Mouse (Mus musculus): Measurements from ENCODE around the gene Slc35a2. TPM values are rescaled to one million over a fixed set of nuclear protein-coding genes. Genes with fewer than 3 reads are reported as not detected.
A peak's percentile ranks its signal among the peaks of the same experiment; 100 is the strongest.
"Not testable (repeated sequence)": the region's sequence is repeated elsewhere in the genome, so short reads cannot be mapped to it uniquely, and the experiment has no call there.

The Slc35a2 gene
- total RNA-seq, 2 experiments from 2014 or later, result 45.9 to 52.7 TPM

DNA sequence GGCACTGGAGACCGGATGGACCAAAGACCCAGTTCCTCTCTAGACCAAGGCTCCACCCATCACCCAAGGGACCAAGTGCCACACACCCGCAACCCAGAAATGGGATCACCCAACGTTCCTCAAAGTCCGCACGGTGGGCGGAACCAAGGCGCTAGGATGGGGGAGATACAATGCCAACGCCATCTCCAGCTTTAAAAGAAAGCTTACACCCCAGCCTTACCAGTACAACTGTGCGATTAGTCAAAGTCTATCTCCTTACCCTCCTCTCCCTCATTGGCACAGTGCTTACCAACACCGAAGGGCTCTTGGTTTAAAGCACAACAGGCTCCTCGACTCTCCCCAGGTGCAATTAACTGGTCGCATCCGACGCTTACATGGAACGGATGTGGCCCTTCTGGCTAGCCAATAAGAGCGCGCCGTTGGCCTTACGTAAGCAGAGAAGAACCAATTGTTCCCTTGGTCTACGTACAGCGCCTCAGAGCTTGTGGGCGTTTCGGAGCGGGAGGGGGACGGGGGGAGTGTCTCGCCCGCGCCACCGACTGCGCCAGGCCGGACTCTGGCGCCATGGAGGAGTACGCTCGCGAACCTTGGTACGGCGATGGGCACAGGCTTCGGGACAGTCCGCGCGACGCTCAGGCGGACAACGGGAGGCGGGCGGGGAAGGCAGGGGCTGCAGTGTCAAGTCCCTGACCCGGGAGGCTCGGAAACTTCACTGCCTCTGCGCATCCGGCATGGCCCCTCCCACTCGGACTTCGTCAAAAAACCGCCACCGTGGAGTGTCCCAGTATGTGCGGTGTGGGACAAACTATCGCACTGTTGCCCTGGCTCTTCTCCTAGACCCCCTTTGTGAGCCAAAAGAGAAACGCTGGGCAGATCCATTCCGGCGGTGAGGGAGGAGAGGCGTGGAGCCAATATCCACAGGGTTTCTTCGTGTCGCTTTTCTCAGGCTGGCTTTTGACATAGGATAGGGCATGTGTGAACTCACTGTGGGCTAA lies 15.3 kb downstream of the Slc35a2 start, which contains the start of the genes Pqbp1 and Timm17b:
Gene Pqbp1, minus strand, starts transcription at position 390 of the 995 bp plus-strand sequence.
Gene Timm17b, plus strand, starts transcription at position 478 of the 995 bp plus-strand sequence.
- peak; percentile 83 to 91 for DNase-seq (ENCODE audit: low spot score in 2 of 2)

DNA sequence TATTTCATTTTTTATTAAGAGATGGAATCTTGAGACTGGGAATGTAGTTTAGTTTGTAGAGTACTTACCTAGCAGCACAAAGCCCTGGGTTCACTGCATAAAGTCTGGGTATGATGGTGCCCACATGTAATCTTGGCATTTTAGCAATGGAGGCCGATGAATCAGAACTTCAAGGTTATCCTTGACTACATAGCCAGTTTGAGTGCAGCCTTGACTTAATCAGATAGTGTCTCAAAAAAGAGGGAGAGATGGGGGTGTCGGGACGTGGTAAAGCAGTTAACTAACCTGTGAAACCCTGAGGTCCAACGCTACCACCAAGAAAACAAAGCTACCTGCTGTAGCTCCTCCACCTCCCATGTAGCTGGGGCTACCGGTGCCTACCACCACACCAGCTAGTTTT lies 20.6 kb downstream of the Slc35a2 start:
- DNase-seq (ENCODE audit: low spot score in 2 of 2), result no peak

DNA sequence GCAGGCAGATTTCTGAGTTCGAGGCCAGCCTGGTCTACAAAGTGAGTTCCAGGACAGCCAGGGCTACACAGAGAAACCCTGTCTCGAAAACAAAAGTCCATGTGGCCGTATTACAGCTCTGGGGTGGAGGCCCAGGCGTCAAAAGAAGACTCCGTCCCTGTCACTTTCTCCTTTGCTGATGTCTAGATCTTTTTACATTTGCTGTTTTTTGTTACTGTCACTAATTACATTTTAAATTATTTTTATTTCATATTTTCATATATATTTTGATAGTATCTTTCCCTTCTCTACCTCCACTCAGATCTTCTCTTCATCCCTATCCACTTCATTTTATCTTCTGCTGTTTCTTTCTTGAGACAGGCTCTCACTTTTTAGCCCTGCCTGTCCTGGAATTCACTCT lies 23.9 kb downstream of the Slc35a2 start, which contains the start of gene Gm10491:
Gene Gm10491, minus strand, starts transcription at position 101 of the 400 bp plus-strand sequence.
- no peak for DNase-seq (ENCODE audit: low spot score in 2 of 2)

DNA sequence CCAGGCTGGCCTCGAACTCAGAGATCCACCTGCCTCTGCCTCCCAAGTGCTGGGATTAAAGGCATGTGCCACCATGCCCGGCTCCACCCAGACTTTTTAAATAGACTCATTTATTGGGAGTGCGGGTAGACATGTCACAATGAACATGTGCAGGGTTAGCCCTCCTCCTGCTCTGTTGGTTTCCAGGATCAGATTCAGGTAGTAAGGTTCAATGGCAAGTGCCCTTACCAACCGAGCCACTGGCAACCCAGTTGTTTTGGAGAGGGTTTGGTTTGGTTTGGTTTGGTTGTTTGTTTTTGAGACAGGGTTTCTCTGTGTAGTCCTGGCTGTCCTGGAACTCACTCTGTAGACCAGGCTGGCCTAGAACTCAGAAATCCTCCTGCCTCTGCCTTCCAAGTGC lies 25.4 kb downstream of the Slc35a2 start, which contains the start of gene Gm10490:
Gene Gm10490, plus strand, starts transcription at position 301 of the 400 bp plus-strand sequence.
- not testable (repeated sequence) for DNase-seq (ENCODE audit: low spot score in 2 of 2)

DNA sequence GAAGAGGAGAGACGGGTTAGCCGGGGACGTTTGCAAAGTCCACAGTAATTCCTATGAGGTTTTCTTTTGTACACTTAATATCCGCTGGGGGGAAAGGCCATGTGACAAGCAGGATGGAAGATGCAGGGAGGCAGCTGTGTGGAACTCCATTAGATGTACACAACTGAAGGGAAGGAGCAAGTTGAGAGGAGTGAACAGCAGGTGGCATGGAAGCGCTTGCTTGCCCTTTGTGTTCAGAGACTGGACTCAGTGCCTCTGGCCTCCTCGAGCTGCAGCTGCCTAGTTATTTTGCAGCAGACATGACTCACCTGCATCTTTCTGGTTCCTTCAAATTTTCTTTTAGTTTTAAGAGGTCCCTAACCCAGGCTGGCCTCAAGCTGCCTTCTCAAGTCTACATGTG lies 26.6 kb downstream of the Slc35a2 start:
- no peak for DNase-seq (ENCODE audit: low spot score in 2 of 2)

DNA sequence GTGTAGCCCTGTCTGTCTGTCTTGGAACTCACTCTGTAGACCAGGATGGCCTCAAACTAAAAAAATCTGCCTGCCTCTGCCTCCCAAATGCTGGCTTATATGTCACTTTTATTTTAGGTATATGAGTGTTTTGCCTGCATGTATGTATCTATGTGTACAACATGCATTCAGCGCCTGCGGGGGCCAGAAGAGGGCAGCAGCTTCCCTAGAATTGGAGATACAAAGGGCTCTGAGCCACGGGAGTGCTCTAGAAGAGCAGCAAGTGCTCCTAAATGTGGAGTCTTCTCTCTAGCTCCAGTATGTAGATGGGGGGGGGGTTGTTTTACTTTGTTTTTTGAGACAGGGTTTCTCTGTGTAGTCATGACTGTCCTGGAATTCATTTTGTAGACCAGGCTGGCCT lies 31.8 kb downstream of the Slc35a2 start:
- DNase-seq (ENCODE audit: low spot score in 2 of 2), result not testable (repeated sequence)

DNA sequence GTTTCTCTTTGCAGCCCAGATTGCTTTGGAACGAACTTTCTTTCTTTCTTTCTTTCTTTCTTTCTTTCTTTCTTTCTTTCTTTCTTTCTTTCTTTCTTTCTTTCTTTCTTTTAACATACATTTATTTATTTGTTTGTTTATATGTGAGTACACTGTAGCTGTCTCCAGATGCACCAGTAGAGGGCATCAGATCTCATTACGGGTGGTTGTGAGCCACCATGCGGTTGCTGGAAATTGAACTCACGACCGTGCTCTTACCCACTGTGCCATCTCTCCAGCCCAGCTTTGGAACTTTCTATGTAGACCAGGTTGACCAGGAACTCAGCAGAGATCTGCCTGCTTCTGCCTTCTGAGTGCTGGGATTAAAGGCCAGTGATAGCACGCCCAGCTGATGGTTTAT lies 34.1 kb downstream of the Slc35a2 start:
- not testable (repeated sequence) for DNase-seq (ENCODE audit: low spot score in 2 of 2)

DNA sequence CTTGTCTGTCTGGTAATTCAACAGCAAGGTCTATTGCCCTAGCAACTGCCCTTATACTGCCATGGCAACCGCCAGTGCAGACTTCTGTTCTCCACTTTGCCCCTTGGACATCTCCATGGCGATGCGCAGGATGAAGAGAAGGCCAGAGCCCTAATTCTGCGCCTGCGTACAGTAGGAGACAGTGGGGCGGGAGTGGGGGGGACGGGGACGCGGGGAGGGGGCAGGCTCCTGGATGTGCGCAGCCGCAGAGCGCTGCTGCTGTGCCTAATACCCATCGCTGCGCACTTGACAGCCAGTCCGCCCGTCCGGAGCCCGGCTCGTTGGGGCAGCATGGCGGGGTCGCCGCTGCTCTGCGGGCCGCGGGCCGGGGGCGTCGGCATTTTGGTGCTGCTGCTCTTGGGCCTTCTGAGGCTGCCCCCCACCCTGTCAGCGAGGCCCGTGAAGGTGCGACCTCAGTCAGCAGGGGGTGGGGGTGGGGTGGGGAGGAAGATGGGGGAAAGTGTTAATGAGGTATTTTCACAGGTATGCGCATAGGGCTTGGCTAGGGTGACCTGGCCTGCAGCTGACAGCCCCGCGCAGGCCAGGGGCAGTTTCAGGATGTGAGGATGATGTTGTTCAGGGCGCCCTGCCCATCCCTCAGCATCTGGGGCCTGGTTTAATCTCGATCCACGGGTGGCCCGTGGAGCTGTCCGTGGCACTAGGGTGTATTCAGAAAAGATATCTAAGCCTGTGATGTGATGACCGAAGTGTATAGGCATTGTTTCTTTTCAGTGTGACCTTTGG lies 36.0 kb downstream of the Slc35a2 start, which contains the start of gene Pcsk1n:
Gene Pcsk1n, plus strand, starts transcription at position 222 of the 783 bp plus-strand sequence.
- DNase-seq (ENCODE audit: low spot score in 2 of 2), result peak; percentile 54 to 59

DNA sequence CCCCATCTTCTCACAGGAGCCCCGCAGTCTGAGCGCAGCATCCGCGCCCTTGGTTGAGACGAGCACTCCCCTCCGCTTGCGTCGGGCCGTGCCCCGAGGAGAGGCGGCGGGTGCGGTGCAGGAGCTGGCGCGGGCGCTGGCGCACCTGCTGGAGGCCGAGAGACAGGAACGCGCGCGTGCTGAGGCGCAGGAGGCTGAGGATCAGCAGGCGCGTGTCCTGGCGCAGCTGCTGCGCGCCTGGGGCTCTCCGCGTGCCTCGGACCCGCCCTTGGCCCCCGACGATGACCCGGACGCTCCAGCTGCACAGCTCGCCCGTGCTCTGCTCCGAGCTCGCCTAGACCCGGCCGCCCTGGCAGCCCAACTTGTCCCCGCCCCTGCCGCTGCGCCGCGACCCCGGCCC lies 38.2 kb downstream of the Slc35a2 start:
- DNase-seq (ENCODE audit: low spot score in 2 of 2), result no peak

DNA sequence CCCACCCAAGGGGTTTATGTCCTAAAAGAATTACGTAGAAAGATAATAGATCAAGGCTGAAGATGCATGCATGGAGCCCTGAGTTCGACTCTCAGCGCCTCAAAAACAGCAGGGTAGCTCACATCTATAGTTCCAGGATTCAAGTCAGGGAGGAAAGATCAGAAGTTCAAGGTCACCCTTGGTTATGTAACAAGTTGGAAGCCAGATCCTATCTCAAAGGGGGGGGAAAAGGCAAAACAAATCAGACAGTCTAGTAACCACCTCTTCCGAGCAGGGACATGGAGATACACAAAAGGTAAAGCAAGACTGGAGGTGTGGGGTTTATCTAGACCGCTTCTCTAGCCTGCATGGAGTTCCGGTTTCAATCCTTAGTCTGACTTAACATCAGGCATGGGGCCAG lies 42.4 kb downstream of the Slc35a2 start:
- no peak for DNase-seq (ENCODE audit: low spot score in 2 of 2)

DNA sequence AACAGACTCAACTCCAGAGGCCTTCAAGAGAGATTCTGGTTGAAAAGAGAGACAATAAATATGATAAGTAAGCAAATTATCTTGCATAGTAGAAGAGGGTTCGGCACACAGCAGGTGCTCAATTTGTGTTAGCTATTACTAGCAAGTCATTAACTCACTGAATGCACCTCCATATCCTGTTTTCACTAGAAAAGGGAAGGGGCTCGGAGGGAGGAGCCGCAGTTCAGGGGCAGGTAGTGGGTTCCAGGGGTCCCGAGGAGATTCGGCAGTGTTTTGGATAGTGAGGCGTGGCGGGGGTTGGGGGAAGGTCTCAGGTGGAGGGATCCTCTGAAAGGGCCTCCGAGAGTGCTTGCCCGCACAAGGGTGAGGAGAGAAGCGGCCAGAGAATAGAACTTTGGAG lies 43.3 kb downstream of the Slc35a2 start:
- DNase-seq (ENCODE audit: low spot score in 2 of 2), result no peak

DNA sequence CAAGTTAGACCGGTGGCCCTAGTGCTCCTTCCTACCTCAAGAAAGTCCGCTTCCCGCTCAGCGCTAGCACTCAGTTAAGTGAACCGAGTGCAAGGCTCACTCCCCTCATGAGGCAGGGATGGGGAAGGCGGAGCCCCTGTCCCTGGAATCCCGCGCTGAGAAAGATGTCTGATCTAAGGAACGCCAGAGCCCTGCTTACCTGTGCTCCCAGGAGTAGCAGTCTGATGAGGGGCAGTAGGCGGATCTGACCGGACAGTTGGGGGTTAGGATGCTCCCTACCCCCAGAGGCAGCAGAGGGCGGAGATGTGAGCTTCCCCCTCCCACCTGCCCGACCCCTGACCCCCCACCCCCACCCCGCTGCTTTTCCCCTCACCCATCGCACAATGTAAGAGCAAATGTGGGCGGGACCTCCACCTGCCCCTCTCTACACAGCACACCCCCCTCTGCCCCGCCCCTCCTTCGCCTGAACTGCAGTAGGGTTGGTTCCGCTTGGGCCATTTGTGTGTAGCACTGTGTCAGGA lies 44.5 kb downstream of the Slc35a2 start, which contains the start of gene Eras:
Gene Eras, minus strand, starts transcription at position 338 of the 521 bp plus-strand sequence.
- no peak for DNase-seq (ENCODE audit: low spot score in 2 of 2)

DNA sequence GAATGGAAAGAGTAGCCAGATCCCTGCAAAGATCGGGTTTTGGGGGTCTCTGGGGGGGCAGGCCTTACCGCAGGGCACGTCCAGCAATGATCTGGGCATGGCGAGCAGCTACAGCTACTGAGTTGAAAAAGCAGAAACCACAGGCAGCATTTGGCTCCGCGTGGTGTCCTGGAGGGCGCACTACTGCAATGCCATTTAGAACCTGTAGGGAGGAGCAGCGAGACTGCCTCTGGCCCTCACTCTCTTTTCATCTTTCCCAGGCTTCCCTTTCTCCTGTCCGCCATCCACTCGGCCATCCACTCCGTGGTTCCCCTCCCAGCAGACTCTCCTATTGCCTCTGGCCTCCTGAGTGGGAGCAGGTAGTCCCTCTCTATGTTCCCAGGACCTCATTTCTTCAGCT lies 53.0 kb downstream of the Slc35a2 start:
- DNase-seq (ENCODE audit: low spot score in 2 of 2), result no peak

DNA sequence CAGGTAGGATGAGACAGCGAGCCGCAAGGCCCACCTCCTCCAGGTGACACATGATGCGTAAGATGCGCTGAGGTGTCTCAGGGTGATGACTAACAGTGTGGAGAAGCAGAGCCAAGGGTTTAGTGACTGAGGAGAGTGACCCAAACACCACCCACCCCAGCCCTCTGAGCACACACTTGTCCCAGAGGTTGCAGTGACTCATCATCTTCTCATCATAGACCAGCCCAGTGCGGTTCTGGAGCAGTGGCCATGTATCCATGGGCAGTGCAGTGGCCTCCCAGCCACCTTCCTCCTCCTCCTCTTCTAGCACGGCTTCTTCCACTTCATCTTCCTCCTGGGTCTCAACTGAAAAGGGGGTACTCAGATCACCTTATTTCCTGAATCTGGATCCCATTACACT lies 53.8 kb downstream of the Slc35a2 start:
- DNase-seq (ENCODE audit: low spot score in 2 of 2), result no peak

Other genes with a start within 250 kb of the Slc35a2 start
- 1,000 to 10,000 TPM; 1,862 to 1,901 TPM for gene Syp, start 245.6 kb upstream of the Slc35a2 start, total RNA-seq (2021)
- 1 to 10 TPM; 1.5 to 1.6 TPM for gene Prickle3, start 226.8 kb upstream of the Slc35a2 start, total RNA-seq (2021)
- gene Plp2, start 212.6 kb upstream of the Slc35a2 start, total RNA-seq (2021), result 1 to 10 TPM; 7.0 to 9.6 TPM
- under 1 TPM; 0.25 to 0.31 TPM for gene Magix, start 202.8 kb upstream of the Slc35a2 start, total RNA-seq (2021)
- gene Gpkow, start 186.9 kb upstream of the Slc35a2 start, total RNA-seq (2021), result 10 to 100 TPM; 33.2 to 36.3 TPM
- gene Wdr45, start 169.7 kb upstream of the Slc35a2 start, total RNA-seq (2021), result 10 to 100 TPM; 47.7 to 48.1 TPM
- gene Gm45208, start 161.8 kb upstream of the Slc35a2 start, total RNA-seq (2021), result not detected
- 100 to 1,000 TPM in 1 of 2 experiments, 10 to 100 TPM in 1; 98.2 to 107 TPM for gene Praf2, start 155.6 kb upstream of the Slc35a2 start, total RNA-seq (2021)
- 10 to 100 TPM; 15.5 to 19.6 TPM for gene Ccdc120, start 133.1 kb upstream of the Slc35a2 start, total RNA-seq (2021)
- 10 to 100 TPM; 31.7 to 34.4 TPM for gene Tfe3, start 121.5 kb upstream of the Slc35a2 start, total RNA-seq (2021)
- 10 to 100 TPM; 88.1 to 98.9 TPM for gene Gripap1, start 94.3 kb upstream of the Slc35a2 start, total RNA-seq (2021)
- gene Kcnd1, start 61.7 kb upstream of the Slc35a2 start, total RNA-seq (2021), result 10 to 100 TPM in 1 of 2 experiments, 1 to 10 TPM in 1; 9.8 to 10.0 TPM
- 10 to 100 TPM; 64.1 to 64.9 TPM for gene Otud5, start 42.7 kb upstream of the Slc35a2 start, total RNA-seq (2021)
- 10 to 100 TPM; 43.2 to 49.5 TPM for gene Pim2, start 5.8 kb upstream of the Slc35a2 start, total RNA-seq (2021)
- 10 to 100 TPM; 72.6 to 80.1 TPM for gene Pqbp1, start 15.2 kb downstream of the Slc35a2 start, total RNA-seq (2021)
- gene Timm17b, start 15.3 kb downstream of the Slc35a2 start, total RNA-seq (2021), result 10 to 100 TPM; 20.8 to 23.9 TPM
- gene Gm10491, start 23.8 kb downstream of the Slc35a2 start, total RNA-seq (2021), result not detected
- not detected for gene Gm10490, start 25.5 kb downstream of the Slc35a2 start, total RNA-seq (2021)
- gene Pcsk1n, start 35.8 kb downstream of the Slc35a2 start, total RNA-seq (2021), result 100 to 1,000 TPM; 340 to 344 TPM
- not detected for gene Eras, start 44.6 kb downstream of the Slc35a2 start, total RNA-seq (2021)
- gene Hdac6, start 63.9 kb downstream of the Slc35a2 start, total RNA-seq (2021), result 10 to 100 TPM; 46.0 to 54.4 TPM
- gene Gata1, start 94.0 kb downstream of the Slc35a2 start, total RNA-seq (2021), result not detected
- gene Glod5, start 134.5 kb downstream of the Slc35a2 start, total RNA-seq (2021), result not detected
- gene Suv39h1, start 190.7 kb downstream of the Slc35a2 start, total RNA-seq (2021), result 10 to 100 TPM; 25.0 to 28.2 TPM
- 1 to 10 TPM; 2.0 to 2.2 TPM for gene Was, start 206.5 kb downstream of the Slc35a2 start, total RNA-seq (2021)
- 100 to 1,000 TPM; 214 to 218 TPM for gene Wdr13, start 248.9 kb downstream of the Slc35a2 start, total RNA-seq (2021)

All from layer of hippocampus, postnatal 14 days (tissue).